Mouse (Mus musculus) thymus, postnatal 25 days (tissue): ENCODE measurements at regions not wholly inside any gene's neighbourhood (a gene's known extent, or its start where the extent isn't known, plus 50 kb on each side); places are given as distances from the start of the nearest gene placed in this dataset.

ENCODE experiments used
- DNase-seq: peaks from one replicate; pipeline ENCODE4 v3.0.0; 2022

- DNase-seq = no peak
These were observed 105.6 kb upstream of the Sulf2 start for GRCm38 (mm10) chr2:166261065-166261464.

GRCm38 (mm10) chr2:166258771-166259180 lies 103.3 kb upstream of the Sulf2 start:
- no peak for DNase-seq

- no peak for DNase-seq
These were observed 102.2 kb upstream of the Sulf2 start for GRCm38 (mm10) chr2:166257666-166258065.

GRCm38 (mm10) chr2:166256193-166256592 lies 100.7 kb upstream of the Sulf2 start:
- DNase-seq = no peak

- no peak for DNase-seq
These were observed 99.1 kb upstream of the Sulf2 start for GRCm38 (mm10) chr2:166254581-166254980.

GRCm38 (mm10) chr2:166252107-166252506 lies 96.6 kb upstream of the Sulf2 start:
- DNase-seq = no peak

GRCm38 (mm10) chr2:166251421-166251820 lies 96.0 kb upstream of the Sulf2 start:
- no peak for DNase-seq

GRCm38 (mm10) chr2:166250571-166250970 lies 95.1 kb upstream of the Sulf2 start:
- no peak for DNase-seq

GRCm38 (mm10) chr2:166249338-166249950 lies 94.0 kb upstream of the Sulf2 start:
- no peak for DNase-seq

GRCm38 (mm10) chr2:166246401-166247189 lies 91.1 kb upstream of the Sulf2 start:
- DNase-seq = peak; percentile 51

GRCm38 (mm10) chr2:166245219-166245618 lies 89.8 kb upstream of the Sulf2 start:
- no peak for DNase-seq

GRCm38 (mm10) chr2:166242786-166243521 lies 87.5 kb upstream of the Sulf2 start:
- DNase-seq = no peak

GRCm38 (mm10) chr2:166241310-166241709 lies 85.8 kb upstream of the Sulf2 start:
- no peak for DNase-seq

GRCm38 (mm10) chr2:166240056-166240455 lies 84.6 kb upstream of the Sulf2 start:
- DNase-seq = no peak

GRCm38 (mm10) chr2:166237554-166238269 lies 82.2 kb upstream of the Sulf2 start:
- DNase-seq = no peak

- DNase-seq = no peak
These were observed 80.6 kb upstream of the Sulf2 start for GRCm38 (mm10) chr2:166236102-166236501.

GRCm38 (mm10) chr2:166234579-166235212 lies 79.2 kb upstream of the Sulf2 start:
- DNase-seq = no peak

GRCm38 (mm10) chr2:166233246-166233645 lies 77.8 kb upstream of the Sulf2 start:
- DNase-seq = no peak

- no peak for DNase-seq
These were observed 76.9 kb upstream of the Sulf2 start for GRCm38 (mm10) chr2:166232376-166232775.

- no peak for DNase-seq
These were observed 75.2 kb upstream of the Sulf2 start for GRCm38 (mm10) chr2:166230617-166231016.

GRCm38 (mm10) chr2:166228356-166228755 lies 72.9 kb upstream of the Sulf2 start:
- no peak for DNase-seq

GRCm38 (mm10) chr2:166227496-166227895 lies 72.0 kb upstream of the Sulf2 start:
- no peak for DNase-seq

GRCm38 (mm10) chr2:166226929-166227328 lies 71.5 kb upstream of the Sulf2 start:
- no peak for DNase-seq
